Mouse (Mus musculus): ENCODE data around the gene Resp18. TPM values are rescaled to one million over a fixed set of nuclear protein-coding genes. Genes with fewer than 3 reads are reported as not detected.

Resp18 gene
- polyA plus RNA-seq, 1 experiment: not detected

GRCm38 (mm10) chr1:75231664-75232152 lies 46.5 kb downstream of the Resp18 start, which contains the start of gene A630095N17Rik:
A630095N17Rik (minus strand) TSS chr1:75232102.
- H3K4me3 ChIP-seq (ENCODE audit: insufficient read depth, low read depth, low read length): no peak within 1 kb of the TSS

GRCm38 (mm10) chr1:75231224-75231623 lies 47.0 kb downstream of the Resp18 start:
- no peak overlapping the region for H3K27ac ChIP-seq (replicated peaks; ENCODE audit: low read depth, low read length)
- no peak overlapping the region for H3K4me3 ChIP-seq (ENCODE audit: insufficient read depth, low read depth, low read length)
- peaks cover 9% of the 10 kb centered on the region for H3K4me1 ChIP-seq (ENCODE audit: control insufficient read depth, insufficient read depth, insufficient read length, low read length)

More at GRCm38 (mm10) chr1:75231664-75232152, 46.5 kb downstream of the Resp18 start, which contains the start of gene A630095N17Rik:
- Histone ChIP-seq H3K4me1 (ENCODE audit: control insufficient read depth, insufficient read depth, insufficient read length, low read length) (peaks cover 9% of the 10 kb centered on the region), H3K27ac (replicated peaks; ENCODE audit: low read depth, low read length) (no peak within 1 kb of the TSS)

- no peak overlapping the region for H3K4me3 ChIP-seq (ENCODE audit: insufficient read depth, low read depth, low read length)
- H3K27ac ChIP-seq (replicated peaks; ENCODE audit: low read depth, low read length): no peak overlapping the region
- peaks cover 5% of the 10 kb centered on the region; the same call in 1 of the 2 replicates for H3K4me1 ChIP-seq (ENCODE audit: control insufficient read depth, insufficient read depth, insufficient read length, low read length)
Measured at GRCm38 (mm10) chr1:75230335-75230994, 47.8 kb downstream of the Resp18 start.

- Histone ChIP-seq H3K4me3 (ENCODE audit: insufficient read depth, low read depth, low read length) (no peak overlapping the region), H3K27ac (replicated peaks; ENCODE audit: low read depth, low read length) (no peak overlapping the region), H3K4me1 (ENCODE audit: control insufficient read depth, insufficient read depth, insufficient read length, low read length) (no peaks in the 10 kb centered on the region)
Measured at GRCm38 (mm10) chr1:75229158-75229557, 49.1 kb downstream of the Resp18 start.

GRCm38 (mm10) chr1:75227653-75228052 lies 50.6 kb downstream of the Resp18 start:
- H3K4me1 ChIP-seq (ENCODE audit: control insufficient read depth, insufficient read depth, insufficient read length, low read length): no peaks in the 10 kb centered on the region
- H3K27ac ChIP-seq (replicated peaks; ENCODE audit: low read depth, low read length): no peak overlapping the region
- H3K4me3 ChIP-seq (ENCODE audit: insufficient read depth, low read depth, low read length): no peak overlapping the region

- H3K4me1 ChIP-seq (ENCODE audit: control insufficient read depth, insufficient read depth, insufficient read length, low read length): no peaks in the 10 kb centered on the region
- no peak overlapping the region for H3K4me3 ChIP-seq (ENCODE audit: insufficient read depth, low read depth, low read length)
- H3K27ac ChIP-seq (replicated peaks; ENCODE audit: low read depth, low read length): no peak overlapping the region
Measured at GRCm38 (mm10) chr1:75226138-75226537, 52.1 kb downstream of the Resp18 start.

GRCm38 (mm10) chr1:75225473-75225872 lies 52.7 kb downstream of the Resp18 start:
- H3K4me3 ChIP-seq (ENCODE audit: insufficient read depth, low read depth, low read length): no peak overlapping the region
- no peaks in the 10 kb centered on the region for H3K4me1 ChIP-seq (ENCODE audit: control insufficient read depth, insufficient read depth, insufficient read length, low read length)

GRCm38 (mm10) chr1:75223532-75223931 lies 54.7 kb downstream of the Resp18 start:
- H3K4me3 ChIP-seq (ENCODE audit: insufficient read depth, low read depth, low read length): no peak overlapping the region
- peaks cover 2% of the 10 kb centered on the region; the same call in 1 of the 2 replicates for H3K4me1 ChIP-seq (ENCODE audit: control insufficient read depth, insufficient read depth, insufficient read length, low read length)
- no peak overlapping the region for H3K27ac ChIP-seq (replicated peaks; ENCODE audit: low read depth, low read length)

More at GRCm38 (mm10) chr1:75225473-75225872, 52.7 kb downstream of the Resp18 start:
- H3K27ac ChIP-seq (replicated peaks; ENCODE audit: low read depth, low read length): no peak overlapping the region

- no peak overlapping the region for H3K27ac ChIP-seq (replicated peaks; ENCODE audit: low read depth, low read length)
- H3K4me3 ChIP-seq (ENCODE audit: insufficient read depth, low read depth, low read length): no peak overlapping the region
- peaks cover 2% of the 10 kb centered on the region; the same call in 1 of the 2 replicates for H3K4me1 ChIP-seq (ENCODE audit: control insufficient read depth, insufficient read depth, insufficient read length, low read length)
Measured at GRCm38 (mm10) chr1:75222926-75223325, 55.3 kb downstream of the Resp18 start.

Other genes with a start within 250 kb of the Resp18 start
- 7.3 and 8.2 TPM in 2 replicates for gene Nhej1, start 153.2 kb downstream of the Resp18 start, polyA plus RNA-seq (2012; ENCODE audit: insufficient read depth, insufficient read length, missing spikeins)
- gene Slc23a3, start 144.5 kb downstream of the Resp18 start, polyA plus RNA-seq (2012; ENCODE audit: insufficient read depth, insufficient read length, missing spikeins): not detected in 2 replicates
- gene Cnppd1, start 135.7 kb downstream of the Resp18 start, polyA plus RNA-seq (2012; ENCODE audit: insufficient read depth, insufficient read length, missing spikeins): 15.2 and 16.4 TPM in 2 replicates
- gene Retreg2, start 135.6 kb downstream of the Resp18 start, polyA plus RNA-seq (2012; ENCODE audit: insufficient read depth, insufficient read length, missing spikeins): 30.7 and 39.4 TPM in 2 replicates
- gene Zfand2b, start 109.8 kb downstream of the Resp18 start, polyA plus RNA-seq (2012; ENCODE audit: insufficient read depth, insufficient read length, missing spikeins): 15.2 and 21.5 TPM in 2 replicates
- gene Abcb6, start 98.0 kb downstream of the Resp18 start, polyA plus RNA-seq (2012; ENCODE audit: insufficient read depth, insufficient read length, missing spikeins): 17.8 and 28.8 TPM in 2 replicates
- 3.6 and 7.0 TPM in 2 replicates for gene Ankzf1, start 86.3 kb downstream of the Resp18 start, polyA plus RNA-seq (2012; ENCODE audit: insufficient read depth, insufficient read length, missing spikeins)
- 13.6 and 21.0 TPM in 2 replicates for gene Atg9a, start 86.2 kb downstream of the Resp18 start, polyA plus RNA-seq (2012; ENCODE audit: insufficient read depth, insufficient read length, missing spikeins)
- 5.3 and 6.3 TPM in 2 replicates for gene Glb1l, start 67.6 kb downstream of the Resp18 start, polyA plus RNA-seq (2012; ENCODE audit: insufficient read depth, insufficient read length, missing spikeins)
- 44.0 and 60.2 TPM in 2 replicates for gene Stk16, start 67.6 kb downstream of the Resp18 start, polyA plus RNA-seq (2012; ENCODE audit: insufficient read depth, insufficient read length, missing spikeins)
- 78.7 and 108 TPM in 2 replicates for gene Tuba4a, start 58.5 kb downstream of the Resp18 start, polyA plus RNA-seq (2012; ENCODE audit: insufficient read depth, insufficient read length, missing spikeins)
- gene A630095N17Rik, start 46.3 kb downstream of the Resp18 start, polyA plus RNA-seq (2012; ENCODE audit: insufficient read depth, insufficient read length, missing spikeins): not detected in 2 replicates
- 39.6 and 65.4 TPM in 2 replicates for gene Dnajb2, start 42.0 kb downstream of the Resp18 start, polyA plus RNA-seq (2012; ENCODE audit: insufficient read depth, insufficient read length, missing spikeins)
- gene Ptprn, start 13.9 kb downstream of the Resp18 start, polyA plus RNA-seq (2012; ENCODE audit: insufficient read depth, insufficient read length, missing spikeins): not detected in 2 replicates
- 72.6 and 86.4 TPM in 2 replicates for gene Dnpep, start 39.6 kb upstream of the Resp18 start, polyA plus RNA-seq (2012; ENCODE audit: insufficient read depth, insufficient read length, missing spikeins)
- gene Des, start 81.9 kb upstream of the Resp18 start, polyA plus RNA-seq (2012; ENCODE audit: insufficient read depth, insufficient read length, missing spikeins): 68.8 and 75.5 TPM in 2 replicates
- 5.7 and 11.3 TPM in 2 replicates for gene Speg, start 96.9 kb upstream of the Resp18 start, polyA plus RNA-seq (2012; ENCODE audit: insufficient read depth, insufficient read length, missing spikeins)
- 31.6 and 47.1 TPM in 2 replicates for gene Gmppa, start 157.5 kb upstream of the Resp18 start, polyA plus RNA-seq (2012; ENCODE audit: insufficient read depth, insufficient read length, missing spikeins)
- not detected in 2 replicates for gene Asic4, start 172.0 kb upstream of the Resp18 start, polyA plus RNA-seq (2012; ENCODE audit: insufficient read depth, insufficient read length, missing spikeins)
- 3.5 and 5.8 TPM in 2 replicates for gene Chpf, start 200.9 kb upstream of the Resp18 start, polyA plus RNA-seq (2012; ENCODE audit: insufficient read depth, insufficient read length, missing spikeins)
- gene Tmem198, start 201.1 kb upstream of the Resp18 start, polyA plus RNA-seq (2012; ENCODE audit: insufficient read depth, insufficient read length, missing spikeins): not detected in 2 replicates
- 0.87 and 4.5 TPM in 2 replicates for gene Obsl1, start 228.0 kb upstream of the Resp18 start, polyA plus RNA-seq (2012; ENCODE audit: insufficient read depth, insufficient read length, missing spikeins)
- gene Inha, start 228.7 kb upstream of the Resp18 start, polyA plus RNA-seq (2012; ENCODE audit: insufficient read depth, insufficient read length, missing spikeins): not detected in 2 replicates
- 3.7 and 5.2 TPM in 2 replicates for gene Stk11ip, start 243.1 kb upstream of the Resp18 start, polyA plus RNA-seq (2012; ENCODE audit: insufficient read depth, insufficient read length, missing spikeins)